Mouse (Mus musculus): ENCODE results near the gene 1810043G02Rik.

DNA sequence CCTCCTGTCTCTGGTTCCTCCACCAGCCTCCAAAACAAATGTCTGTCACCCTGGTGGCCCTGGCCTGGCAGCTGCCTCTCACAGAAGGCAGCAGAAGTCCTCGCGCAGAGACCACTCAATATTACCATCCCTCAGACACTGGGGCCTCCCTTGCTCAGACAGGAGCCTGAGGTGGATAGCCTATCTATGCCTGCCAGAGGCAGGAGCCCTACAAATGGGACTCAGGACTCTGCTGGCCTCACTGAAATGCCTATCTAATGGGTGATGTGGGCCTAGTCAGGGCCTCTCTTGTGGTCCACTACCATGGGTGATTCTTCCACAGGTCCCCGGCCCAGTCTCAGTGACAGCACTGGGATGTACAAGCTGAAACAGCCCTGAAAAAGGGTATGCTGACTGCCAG, 29.8 kb downstream of the 1810043G02Rik start:
- TF ChIP-seq CTCF (IDR thresholded peaks at IDR 0.05; ENCODE audit: extremely low read depth, insufficient read length, insufficient replicate concordance, low read depth, low read length) (no peak), POLR2A (IDR thresholded peaks at IDR 0.05; ENCODE audit: low read depth, low read length) (no peak)

All from small intestine, adult 2 months (tissue).